Mouse (Mus musculus) spleen, adult 2 months (tissue): ENCODE results near the gene Ptger2.

Source experiments
- CTCF ChIP-seq: fragments of 200-500 bp; IDR thresholded peaks from 2 replicates; pipeline ENCODE4 v1.5.1; 2011; ENCODE audit warnings: mild to moderate bottlenecking, inconsistent platforms; ENCODE audit not compliant: insufficient read depth, insufficient read length, insufficient replicate concordance; ENCODE audit errors: extremely low read depth
- POLR2A ChIP-seq: fragments of 200-500 bp; IDR thresholded peaks from 2 replicates; pipeline ENCODE4 v1.6.1; 2011; ENCODE audit warnings: low read depth, low read length, inconsistent platforms

GRCm38 (mm10) chr14:45051116-45051515 is 63.1 kb downstream of the Ptger2 start:
- no peak for TF ChIP-seq POLR2A
- no peak for TF ChIP-seq CTCF
